Mouse (Mus musculus) midbrain, embryonic 15.5 days (tissue): Measurements from ENCODE around the gene Trem1. TPM values are rescaled to one million over a fixed set of nuclear protein-coding genes. Genes with fewer than 3 reads are reported as not detected.

Source experiments
- ATAC-seq: fragments of 200-750 bp; cut with Nextera tagmentation; replicated peaks from 2 replicates; pipeline ENCODE4 v1.8.0; 2017; ENCODE audit warnings: moderate TSS enrichment
- H3K27ac ChIP-seq: fragments of 300-500 bp; sonication (generic); 2 replicates; pipeline ENCODE4 v1.5.1; 2015; ENCODE audit warnings: mild to moderate bottlenecking, inconsistent platforms
- H3K27me3 ChIP-seq: fragments of 300-500 bp; sonication (generic); replicated peaks from 2 replicates; pipeline ENCODE4 v1.6.1; 2015; ENCODE audit warnings: inconsistent platforms
- H3K36me3 ChIP-seq: fragments of 300-500 bp; sonication (generic); replicated peaks from 2 replicates; pipeline ENCODE4 v1.6.1; 2015; ENCODE audit warnings: inconsistent platforms
- H3K4me1 ChIP-seq: fragments of 300-500 bp; sonication (generic); 2 replicates; pipeline ENCODE4 v1.6.1; 2015; ENCODE audit warnings: inconsistent platforms
- H3K4me2 ChIP-seq: fragments of 300-500 bp; sonication (generic); 2 replicates; pipeline ENCODE4 v1.6.1; 2015; ENCODE audit warnings: inconsistent platforms, mild to moderate bottlenecking, moderate library complexity
- H3K4me3 ChIP-seq: fragments of 300-500 bp; sonication (generic); 2 replicates; pipeline ENCODE4 v1.5.1; 2015; ENCODE audit warnings: mild to moderate bottlenecking, inconsistent platforms
- H3K9ac ChIP-seq: fragments of 300-500 bp; sonication (generic); 2 replicates; pipeline ENCODE4 v1.6.1; 2015; ENCODE audit warnings: mild to moderate bottlenecking, inconsistent platforms
- H3K9me3 ChIP-seq: fragments of 300-500 bp; sonication (generic); 2 replicates; pipeline ENCODE4 v1.6.1; 2016; ENCODE audit warnings: inconsistent platforms
- WGBS: fragments of 180-500 bp; shearing (Covaris S2); methylation state at CpG from one replicate; pipeline ENCODE4 v1.1.7; 2015; ENCODE audit warnings: mixed read lengths; 5-methylcytosine and 5-hydroxymethylcytosine counted together
- polyA plus RNA-seq: library from polyadenylated mRNA; unstranded; fragments of >200 nt; fragmentation: Nextera tagmentation; extraction: Ambion mirVana; gene quantifications from 2 replicates; pipeline ENCODE4 v1.2.1, GENCODE M21; 2015

The Trem1 gene
- polyA plus RNA-seq, 1 experiment from 2014 or later, result not detected

DNA sequence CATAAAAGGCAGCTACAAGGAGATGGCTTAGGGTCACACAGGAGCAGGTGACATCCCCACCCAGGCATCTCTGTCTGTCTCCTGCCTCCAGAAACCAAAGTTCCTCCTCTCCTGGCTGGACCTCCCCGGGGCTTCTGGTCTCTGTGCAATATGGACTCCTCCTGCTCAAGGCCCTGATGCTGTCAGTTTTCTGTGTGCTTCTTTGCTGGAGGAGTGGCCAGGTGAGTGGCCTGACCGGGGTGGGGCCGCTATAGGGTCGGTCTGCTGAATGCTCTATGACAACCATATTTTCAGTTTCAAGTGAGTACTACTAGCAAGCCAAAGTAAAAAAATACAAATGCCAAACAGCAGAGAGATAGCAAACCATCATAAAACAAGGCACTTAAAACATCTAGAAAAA, 40.0 kb downstream of the Trem1 start:
- H3K9me3 ChIP-seq, result no peaks in the 10 kb centered on the region
- WGBS, result 87% methylated on average over 4 of the region's 4 CpGs
- no peak for ATAC-seq
- H3K27ac ChIP-seq, result no peak overlapping the region
- no peak overlapping the region for H3K4me3 ChIP-seq
- H3K9ac ChIP-seq, result no peak overlapping the region
- no peaks in the 10 kb centered on the region for H3K36me3 ChIP-seq
- H3K4me2 ChIP-seq, result no peak overlapping the region
- H3K4me1 ChIP-seq, result no peaks in the 10 kb centered on the region
- H3K27me3 ChIP-seq, result no peaks in the 10 kb centered on the region

DNA sequence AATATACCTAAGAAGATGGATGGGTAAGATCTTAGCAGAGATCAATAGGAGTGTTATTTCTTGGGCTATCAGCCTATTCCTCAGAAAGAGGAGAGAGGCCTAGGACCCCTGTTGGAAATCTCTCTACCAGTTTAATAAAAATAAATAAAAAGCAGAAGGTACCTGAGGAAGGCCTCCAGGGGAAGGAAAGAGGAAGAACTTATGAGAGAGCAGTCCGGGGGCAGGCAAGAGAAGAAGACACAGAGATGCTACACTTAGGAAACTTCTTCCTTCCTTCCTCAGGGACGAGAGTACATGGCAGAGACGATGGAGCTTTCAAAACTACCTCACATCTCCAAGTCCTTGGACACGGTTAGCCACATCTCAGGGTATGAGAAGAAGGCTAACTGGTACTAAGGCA, 41.5 kb downstream of the Trem1 start:
- Histone ChIP-seq H3K4me3 (no peak overlapping the region), H3K27ac (no peak overlapping the region), H3K9ac (no peak overlapping the region), H3K4me1 (no peaks in the 10 kb centered on the region), H3K36me3 (no peaks in the 10 kb centered on the region), H3K27me3 (no peaks in the 10 kb centered on the region), H3K4me2 (no peak overlapping the region), H3K9me3 (no peaks in the 10 kb centered on the region)
- no peak for ATAC-seq
- WGBS, result 93% methylated on average over 4 of the region's 4 CpGs

DNA sequence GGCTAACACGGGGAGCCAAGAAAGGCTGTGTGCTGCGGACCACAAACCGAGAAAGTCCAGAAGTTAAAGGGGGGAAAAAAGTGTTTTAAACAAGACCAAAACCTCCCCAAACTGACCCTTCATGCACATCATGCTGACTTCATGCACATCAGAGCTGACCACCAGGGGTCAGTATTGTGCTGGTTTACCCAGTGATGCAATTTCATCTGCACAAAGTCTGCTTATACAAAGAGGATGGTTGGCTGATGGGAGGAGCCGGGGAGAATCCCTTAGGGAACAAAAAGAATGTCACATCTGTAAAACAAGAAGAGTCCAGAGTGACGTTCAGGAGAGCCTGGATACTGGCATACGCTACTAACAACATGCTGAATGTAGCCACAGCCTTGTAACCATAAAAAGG, 42.3 kb downstream of the Trem1 start:
- no peak overlapping the region for H3K27ac ChIP-seq
- no peak overlapping the region for H3K4me2 ChIP-seq
- no peaks in the 10 kb centered on the region for H3K4me1 ChIP-seq
- no peaks in the 10 kb centered on the region for H3K36me3 ChIP-seq
- no peaks in the 10 kb centered on the region for H3K27me3 ChIP-seq
- WGBS, result 27% methylated on average over 6 of the region's 6 CpGs
- H3K4me3 ChIP-seq, result no peak overlapping the region
- H3K9me3 ChIP-seq, result no peaks in the 10 kb centered on the region
- no peak overlapping the region for H3K9ac ChIP-seq
- no peak for ATAC-seq

DNA sequence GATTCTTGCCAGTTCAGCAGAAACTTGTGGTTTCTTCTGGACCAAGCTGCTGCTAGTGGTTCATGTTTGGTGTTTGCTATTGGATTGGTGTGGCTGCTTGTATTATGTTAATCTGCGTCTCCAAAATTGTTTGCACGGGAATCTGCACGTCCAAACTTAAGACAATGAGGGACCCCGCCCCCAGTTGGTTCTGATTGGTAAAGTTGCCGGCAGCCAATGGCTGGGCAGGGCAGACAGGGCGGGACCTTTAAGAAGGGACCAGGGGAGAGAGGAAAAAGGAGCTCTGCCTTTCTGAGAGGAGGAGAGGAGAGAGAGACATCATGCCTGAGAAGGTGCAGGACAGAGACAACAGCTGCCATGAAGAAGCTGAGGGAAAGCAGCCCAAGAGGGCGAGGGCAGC, 43.2 kb downstream of the Trem1 start:
- H3K4me1 ChIP-seq, result no peaks in the 10 kb centered on the region
- H3K9ac ChIP-seq, result no peak overlapping the region
- no peaks in the 10 kb centered on the region for H3K27me3 ChIP-seq
- H3K4me2 ChIP-seq, result no peak overlapping the region
- no peak for ATAC-seq
- no peak overlapping the region for H3K27ac ChIP-seq
- no peaks in the 10 kb centered on the region for H3K36me3 ChIP-seq
- WGBS, result 65% methylated on average over 7 of the region's 7 CpGs
- no peak overlapping the region for H3K4me3 ChIP-seq
- H3K9me3 ChIP-seq, result no peaks in the 10 kb centered on the region

DNA sequence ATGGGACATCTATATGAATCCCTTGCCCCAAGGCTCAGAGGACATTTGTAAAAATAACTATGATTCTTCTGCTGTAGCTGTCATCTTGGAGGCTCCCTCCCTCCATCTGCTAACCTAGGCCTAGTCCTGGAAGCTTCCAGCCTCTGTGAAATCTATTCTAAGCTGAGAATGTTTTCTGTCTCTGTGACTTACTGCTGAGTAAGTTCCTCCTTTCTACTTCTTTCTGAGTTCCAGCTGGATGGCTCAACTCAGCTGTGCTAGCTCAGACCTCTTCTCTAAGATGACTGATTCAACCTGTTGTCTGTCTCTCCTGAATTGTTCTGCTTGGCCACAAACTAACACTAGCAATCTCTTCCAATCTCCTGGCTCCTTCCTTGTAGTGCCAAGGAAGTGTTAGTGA, 45.8 kb downstream of the Trem1 start:
- Histone ChIP-seq H3K27me3 (no peaks in the 10 kb centered on the region), H3K9ac (no peak overlapping the region), H3K36me3 (no peaks in the 10 kb centered on the region), H3K4me2 (no peak overlapping the region), H3K4me3 (no peak overlapping the region), H3K9me3 (no peaks in the 10 kb centered on the region), H3K27ac (no peak overlapping the region), H3K4me1 (peaks cover 9% of the 10 kb centered on the region)
- ATAC-seq, result no peak

DNA sequence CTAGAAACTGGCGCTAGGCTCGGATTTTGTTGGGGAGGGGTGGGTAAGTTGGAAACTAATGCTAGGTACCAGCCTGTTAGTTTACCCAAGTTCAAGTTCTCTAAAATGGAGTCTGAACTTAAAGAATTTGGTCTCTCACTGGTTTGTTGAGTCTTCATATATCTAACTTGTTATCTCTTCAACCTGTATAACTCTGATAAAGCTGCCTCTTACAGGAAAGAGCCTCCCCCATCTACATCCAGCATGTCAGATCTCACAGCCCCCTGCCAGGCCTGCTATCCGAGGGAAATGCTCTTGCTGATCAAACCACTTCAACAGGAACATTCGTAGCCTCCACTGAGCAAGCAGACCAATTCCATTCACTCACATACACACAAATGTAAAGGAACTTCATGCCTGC, 46.4 kb downstream of the Trem1 start:
- H3K27me3 ChIP-seq, result no peaks in the 10 kb centered on the region
- H3K4me1 ChIP-seq, result peaks cover 9% of the 10 kb centered on the region
- H3K9me3 ChIP-seq, result no peaks in the 10 kb centered on the region
- ATAC-seq, result no peak
- H3K9ac ChIP-seq, result no peak overlapping the region
- 84% methylated on average over 4 of the region's 4 CpGs for WGBS
- no peaks in the 10 kb centered on the region for H3K36me3 ChIP-seq
- H3K4me3 ChIP-seq, result no peak overlapping the region
- no peak overlapping the region for H3K27ac ChIP-seq
- no peak overlapping the region for H3K4me2 ChIP-seq

DNA sequence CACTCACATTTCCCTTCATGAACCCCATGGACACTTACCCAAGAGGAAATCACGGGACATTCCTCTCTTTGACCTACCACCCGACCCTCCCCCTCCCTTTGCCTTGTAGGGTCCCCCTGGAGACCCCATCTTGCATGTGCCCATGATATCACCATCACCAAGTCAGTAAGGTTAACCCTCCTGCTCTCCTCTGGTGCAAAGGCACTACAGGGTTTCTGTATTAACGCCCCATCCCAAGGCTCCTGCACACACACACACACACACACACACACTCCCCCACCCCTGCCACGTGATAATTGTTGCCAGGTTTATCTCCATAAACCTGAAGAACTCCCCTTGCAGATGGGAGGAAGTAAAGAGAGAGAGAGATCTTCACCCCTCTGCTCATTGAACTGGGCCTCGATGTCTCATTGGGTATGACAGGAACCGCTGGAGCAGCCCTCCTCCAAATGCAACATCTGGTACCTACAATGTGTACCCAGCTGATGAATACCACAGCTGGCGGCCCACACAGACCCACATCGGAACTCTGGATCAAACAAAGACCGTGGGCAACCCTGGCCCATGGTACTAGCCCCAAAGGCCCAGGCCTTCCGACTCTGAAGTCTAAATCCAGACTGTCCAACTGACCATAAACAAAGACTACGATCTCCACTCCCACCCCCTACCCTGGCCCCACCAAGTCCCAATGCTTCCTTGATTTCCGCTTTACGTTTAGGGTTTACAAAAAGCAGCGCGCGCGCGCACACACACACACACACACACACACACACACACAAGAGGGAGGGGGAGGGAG, 48.6 kb downstream of the Trem1 start:
- no peaks in the 10 kb centered on the region for H3K27me3 ChIP-seq
- WGBS, result 31% methylated on average over 14 of the region's 18 CpGs
- H3K36me3 ChIP-seq, result no peaks in the 10 kb centered on the region
- H3K9ac ChIP-seq, result peak overlapping the region; percentile 34; the same call in 1 of the 2 replicates
- peaks cover 9% of the 10 kb centered on the region for H3K4me1 ChIP-seq
- peak overlapping the region; percentile 30 for H3K4me3 ChIP-seq
- H3K27ac ChIP-seq, result no peak overlapping the region
- peak; percentile 65 for ATAC-seq
- peak overlapping the region; percentile 49 for H3K4me2 ChIP-seq
- no peaks in the 10 kb centered on the region for H3K9me3 ChIP-seq

DNA sequence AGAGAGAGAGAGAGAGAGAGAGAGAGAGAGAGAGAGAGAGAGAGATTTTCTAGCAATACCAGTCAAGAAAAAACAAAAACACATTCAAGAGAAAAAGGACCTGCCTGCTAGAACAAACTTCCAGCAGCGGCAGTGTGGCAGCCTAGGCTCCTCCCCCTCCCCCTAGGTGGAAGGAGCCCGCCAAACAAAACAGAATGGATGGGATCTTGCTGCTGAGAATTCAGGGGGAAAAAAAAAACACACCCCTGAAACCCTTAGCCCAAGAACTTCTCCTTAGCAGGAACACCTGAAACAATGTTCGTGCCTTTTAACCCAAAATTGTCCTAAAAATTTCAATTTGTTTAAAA, 49.1 kb downstream of the Trem1 start:
- Histone ChIP-seq H3K4me2 (peak overlapping the region; percentile 49), H3K27ac (no peak overlapping the region), H3K27me3 (no peaks in the 10 kb centered on the region), H3K4me1 (peaks cover 9% of the 10 kb centered on the region), H3K9ac (peak overlapping the region; percentile 34; the same call in 1 of the 2 replicates), H3K9me3 (no peaks in the 10 kb centered on the region), H3K36me3 (no peaks in the 10 kb centered on the region), H3K4me3 (peak overlapping the region; percentile 30)
- 0 out of 2 replicates have a peak, but pooled peaks have one; percentile 71 for ATAC-seq
- WGBS, result 10% methylated on average over 3 of the region's 3 CpGs

DNA sequence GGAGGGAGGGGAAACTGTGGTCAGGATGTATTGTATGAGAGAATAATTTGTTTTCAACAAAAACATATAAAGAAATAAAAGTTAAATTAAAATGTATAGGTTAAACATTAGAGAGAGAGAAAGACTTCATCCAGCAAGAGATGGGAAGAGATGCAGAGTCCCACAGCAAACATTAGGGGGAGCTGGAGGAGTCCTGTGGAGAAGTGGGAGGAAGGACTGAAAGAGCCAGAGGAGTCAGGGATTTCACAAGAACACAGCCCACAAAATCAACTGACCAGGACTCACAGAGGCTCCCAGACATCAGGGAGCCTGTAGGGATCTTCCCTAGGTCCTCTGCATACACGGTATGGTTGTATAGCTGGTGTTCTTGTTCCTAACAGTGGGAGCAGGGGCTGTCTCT, 54.2 kb downstream of the Trem1 start:
- no peak overlapping the region for H3K4me2 ChIP-seq
- ATAC-seq, result no peak
- H3K9ac ChIP-seq, result no peak overlapping the region
- peaks cover 2% of the 10 kb centered on the region; the same call in 1 of the 2 replicates for H3K4me1 ChIP-seq
- H3K27ac ChIP-seq, result no peak overlapping the region
- H3K36me3 ChIP-seq, result no peaks in the 10 kb centered on the region
- no peaks in the 10 kb centered on the region for H3K27me3 ChIP-seq
- no peak overlapping the region for H3K4me3 ChIP-seq
- WGBS, result 54% methylated on average over 1 of the region's 1 CpGs
- no peaks in the 10 kb centered on the region for H3K9me3 ChIP-seq

DNA sequence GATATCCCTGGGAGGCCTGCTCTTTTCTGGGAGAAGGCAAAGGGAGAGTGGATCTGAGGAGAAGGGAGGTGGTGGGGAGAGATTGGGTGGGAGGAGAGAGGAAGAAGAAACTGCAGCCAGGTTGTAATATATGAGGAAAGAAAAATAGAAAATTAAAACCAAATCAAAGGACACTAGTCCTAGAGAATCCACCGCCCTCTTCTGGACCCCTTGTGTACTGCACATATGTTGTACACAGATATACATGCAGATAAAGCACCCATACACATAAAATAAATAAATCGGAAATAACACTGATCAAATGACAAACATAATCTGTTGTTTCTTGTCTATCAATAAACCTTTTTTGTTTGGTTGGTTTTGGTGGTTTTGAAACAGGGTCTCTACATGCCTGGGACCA, 54.7 kb downstream of the Trem1 start:
- H3K27me3 ChIP-seq, result no peaks in the 10 kb centered on the region
- WGBS, result 70% methylated on average over 2 of the region's 2 CpGs
- H3K4me3 ChIP-seq, result no peak overlapping the region
- no peak overlapping the region for H3K27ac ChIP-seq
- no peak overlapping the region for H3K9ac ChIP-seq
- H3K4me1 ChIP-seq, result no peaks in the 10 kb centered on the region
- H3K36me3 ChIP-seq, result no peaks in the 10 kb centered on the region
- no peak overlapping the region for H3K4me2 ChIP-seq
- no peaks in the 10 kb centered on the region for H3K9me3 ChIP-seq
- ATAC-seq, result no peak

DNA sequence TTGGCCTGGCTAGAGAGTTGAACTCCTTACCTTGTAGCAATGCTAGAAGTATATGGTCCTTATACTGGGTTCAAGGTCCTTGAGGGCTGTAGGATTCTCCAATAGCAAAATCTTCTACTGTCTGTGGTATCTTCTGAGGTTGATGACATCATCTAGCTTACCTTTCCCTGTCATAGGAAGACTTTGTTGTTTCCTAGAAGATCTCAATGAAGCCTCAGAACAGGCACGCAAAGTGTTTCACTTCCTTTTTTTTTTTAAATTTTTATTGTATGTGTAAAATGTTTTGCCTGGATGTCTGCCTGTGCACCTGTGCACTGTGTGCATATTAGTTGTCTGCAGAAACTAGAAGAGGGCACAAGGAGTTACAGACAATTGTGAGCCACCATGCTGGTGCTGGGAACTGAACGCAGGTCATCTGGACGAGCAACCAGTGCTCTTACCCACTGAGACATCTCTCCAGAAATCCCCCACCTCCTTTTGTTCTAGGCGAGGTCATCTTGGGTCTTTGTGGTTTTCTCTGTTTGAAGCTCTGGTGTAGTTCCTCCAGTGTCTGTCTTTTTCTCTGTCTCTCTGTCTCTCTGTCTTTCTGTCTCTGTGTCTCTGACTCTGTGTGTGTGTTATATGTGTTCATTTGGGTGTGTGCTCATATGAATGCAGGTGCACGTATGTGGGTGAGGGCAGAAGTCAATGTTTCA, 61.1 kb downstream of the Trem1 start:
- no peak overlapping the region for H3K4me3 ChIP-seq
- H3K4me1 ChIP-seq, result no peaks in the 10 kb centered on the region
- H3K27me3 ChIP-seq, result no peaks in the 10 kb centered on the region
- no peaks in the 10 kb centered on the region for H3K36me3 ChIP-seq
- ATAC-seq, result no peak
- no peak overlapping the region for H3K4me2 ChIP-seq
- H3K27ac ChIP-seq, result no peak overlapping the region
- no peaks in the 10 kb centered on the region for H3K9me3 ChIP-seq
- WGBS, result 85% methylated on average over 5 of the region's 5 CpGs
- H3K9ac ChIP-seq, result no peak overlapping the region
